Mouse (Mus musculus): ENCODE results near the gene Tmem198b.

- TF ChIP-seq CTCF (IDR thresholded peaks at IDR 0.05; ENCODE audit: low read depth, low read length) (no peak), POLR2AphosphoS5 (IDR thresholded peaks at IDR 0.05; ENCODE audit: insufficient replicate concordance, low read depth, low read length) (no peak)
These were observed 36.4 kb upstream of the Tmem198b start for GRCm38 (mm10) chr10:128840612-128841011.
